Mouse (Mus musculus): ENCODE results near the gene Rpl3.

Rpl3 gene

DNA sequence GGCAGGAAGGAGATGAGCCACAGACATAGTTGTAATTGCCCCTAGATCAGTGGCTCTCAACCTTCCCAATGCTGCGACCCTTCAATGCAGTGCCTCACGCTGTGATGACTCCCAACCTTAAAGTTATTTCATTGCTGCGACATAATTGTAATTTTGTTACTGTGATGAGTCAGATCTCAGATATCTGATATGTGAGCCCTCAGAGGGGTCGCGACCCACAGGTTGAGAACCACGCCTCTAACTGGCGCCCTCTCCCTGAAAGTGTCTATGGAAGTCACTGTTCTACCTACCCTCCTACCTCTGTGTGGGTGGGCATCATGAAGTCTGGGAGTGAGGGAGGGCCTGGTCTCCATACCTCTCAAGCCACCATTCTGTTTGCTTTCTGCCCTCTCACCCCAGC lies 22.7 kb upstream of the Rpl3 start:
- no peak for DNase-seq (ENCODE audit: low spot score)

DNA sequence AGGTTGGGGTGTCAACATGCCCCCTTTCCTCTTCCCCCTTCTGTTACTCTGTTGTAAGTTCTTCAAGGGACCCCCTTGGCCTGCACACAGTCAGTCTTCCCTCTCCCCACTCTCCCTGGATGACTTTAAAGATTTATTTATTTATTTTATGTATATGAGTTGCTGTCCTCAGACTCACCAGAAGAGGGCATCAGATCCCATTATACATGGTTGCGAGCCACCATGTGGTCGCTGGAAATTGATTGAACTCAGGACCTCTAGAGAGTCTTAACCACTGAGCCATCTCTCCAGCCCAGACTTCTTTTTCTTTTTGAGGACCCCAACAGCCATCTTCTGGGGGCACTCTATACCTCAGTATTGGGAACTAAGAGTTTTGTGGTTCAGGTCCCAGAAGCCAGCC lies 20.8 kb upstream of the Rpl3 start:
- DNase-seq (ENCODE audit: low spot score): no peak

DNA sequence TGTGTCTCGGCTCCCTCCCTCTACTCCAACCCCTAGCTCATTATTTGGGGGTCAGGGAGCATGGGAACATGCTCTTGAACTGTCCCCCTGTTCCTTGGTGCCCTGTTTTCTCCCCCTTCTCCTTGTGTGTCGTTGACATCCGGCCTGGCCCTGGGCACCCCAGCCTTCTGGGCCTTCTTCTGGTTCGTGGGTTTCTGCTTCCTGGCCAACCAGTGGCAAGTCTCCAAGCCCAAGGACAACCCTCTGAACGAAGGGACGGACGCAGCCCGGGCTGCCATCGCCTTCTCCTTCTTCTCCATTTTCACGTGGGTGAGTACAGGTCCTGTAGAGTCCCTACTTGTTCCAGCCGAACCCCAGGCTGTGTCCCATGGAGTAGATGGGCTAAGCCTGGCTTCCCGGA lies 19.8 kb upstream of the Rpl3 start:
- DNase-seq (ENCODE audit: low spot score): no peak

DNA sequence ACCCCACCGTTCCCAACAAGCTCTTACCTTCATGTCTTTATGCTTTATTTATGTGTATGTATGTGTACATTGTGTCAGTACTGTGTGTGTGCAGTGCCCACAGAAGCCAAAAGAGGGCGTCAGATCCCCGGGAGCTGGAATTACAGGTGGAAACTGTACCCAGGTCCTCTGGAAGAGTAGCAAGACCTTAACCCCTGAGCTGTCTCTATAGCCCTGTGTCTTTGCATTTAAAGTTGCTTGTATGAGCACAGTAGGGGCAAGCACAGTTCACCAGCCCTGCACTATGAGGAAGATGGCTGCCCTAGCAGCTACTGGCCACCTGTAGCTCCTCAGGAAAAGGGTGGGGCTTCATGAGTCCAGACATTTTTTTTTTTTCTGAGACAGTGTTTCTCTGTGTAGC lies 15.9 kb upstream of the Rpl3 start:
- DNase-seq (ENCODE audit: low spot score): no peak

DNA sequence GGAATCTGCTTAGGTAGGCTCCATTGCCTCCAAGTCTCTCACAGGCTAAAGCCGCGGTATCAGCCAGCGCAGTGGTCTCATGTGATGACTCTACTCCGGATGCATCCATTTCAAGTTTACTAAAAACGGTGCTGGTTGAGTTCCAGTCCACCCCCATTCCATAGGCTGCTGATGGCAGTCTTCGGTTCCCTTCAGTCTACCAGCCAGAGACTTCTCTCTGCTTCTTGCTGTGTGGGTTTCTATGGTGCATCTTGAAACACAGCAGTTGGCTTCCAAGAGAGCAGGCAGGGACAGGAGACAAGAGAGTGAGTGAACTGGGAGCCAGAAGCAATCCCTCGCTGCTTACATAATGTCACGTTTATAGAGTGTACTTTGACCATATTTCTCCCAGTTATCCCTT lies 15.5 kb upstream of the Rpl3 start:
- DNase-seq (ENCODE audit: low spot score): no peak

DNA sequence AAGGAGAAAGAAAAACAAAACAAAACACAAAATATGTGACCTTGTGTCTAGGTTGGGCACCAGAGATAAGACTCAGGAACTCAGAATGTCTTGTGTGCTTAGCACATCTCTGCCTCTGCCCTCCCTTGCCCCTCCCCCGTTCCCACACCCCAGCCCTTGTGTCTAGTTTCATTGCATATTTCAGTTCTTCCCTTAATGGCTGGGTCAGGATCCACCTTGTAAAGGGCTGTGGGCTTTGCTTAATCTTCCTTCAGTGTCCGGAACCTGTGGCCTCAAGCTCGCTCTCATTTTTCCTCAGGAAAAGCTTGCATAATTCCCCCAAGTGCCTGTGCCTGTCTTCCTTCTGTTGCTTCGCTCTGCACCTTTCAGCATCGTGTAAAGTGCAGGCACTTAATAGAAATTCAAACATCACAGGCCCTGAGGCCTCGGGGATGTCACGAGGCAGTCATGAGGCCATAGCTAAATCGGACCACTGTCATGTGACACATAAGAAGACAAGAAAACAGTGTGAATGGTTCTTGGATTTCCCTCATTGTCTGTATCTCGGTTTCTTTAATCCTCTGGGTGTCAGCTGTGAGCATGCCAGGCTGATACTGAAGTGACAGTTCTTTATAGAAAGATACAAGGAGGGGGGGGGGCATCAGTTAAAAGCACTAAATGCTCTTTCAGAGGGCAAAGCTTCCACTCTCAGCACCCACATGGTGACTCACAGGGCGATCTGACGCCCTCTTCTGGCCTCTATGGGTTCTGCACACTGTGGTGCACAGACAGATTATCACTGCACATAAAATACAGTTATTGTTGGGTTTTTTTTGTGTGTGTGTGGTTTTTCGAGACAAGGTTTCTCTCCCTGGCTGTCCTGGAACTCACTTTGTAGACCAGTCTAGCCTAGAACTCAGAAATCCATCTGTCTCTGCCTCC lies 14.1 kb upstream of the Rpl3 start:
- no peak for DNase-seq (ENCODE audit: low spot score)

DNA sequence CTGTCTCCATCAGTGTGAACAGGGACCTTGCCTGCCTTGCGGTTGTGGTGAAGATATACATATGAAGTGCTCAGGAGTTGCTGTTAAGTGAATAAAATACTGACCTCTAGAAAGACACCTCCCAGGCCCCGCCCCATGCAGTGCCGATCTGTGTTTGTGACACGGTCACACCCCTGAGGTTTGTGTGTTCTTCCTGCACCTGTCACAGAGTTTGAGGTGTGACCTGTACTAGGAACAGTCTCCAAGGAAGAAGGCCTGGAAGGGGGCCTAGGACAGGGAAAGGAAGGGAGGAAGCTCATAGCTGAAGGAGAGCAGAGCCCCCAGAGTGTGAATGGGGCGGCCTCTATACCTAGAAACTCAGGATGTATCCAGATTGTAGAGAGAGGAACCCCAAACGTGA lies 10.8 kb upstream of the Rpl3 start:
- no peak for DNase-seq (ENCODE audit: low spot score)

DNA sequence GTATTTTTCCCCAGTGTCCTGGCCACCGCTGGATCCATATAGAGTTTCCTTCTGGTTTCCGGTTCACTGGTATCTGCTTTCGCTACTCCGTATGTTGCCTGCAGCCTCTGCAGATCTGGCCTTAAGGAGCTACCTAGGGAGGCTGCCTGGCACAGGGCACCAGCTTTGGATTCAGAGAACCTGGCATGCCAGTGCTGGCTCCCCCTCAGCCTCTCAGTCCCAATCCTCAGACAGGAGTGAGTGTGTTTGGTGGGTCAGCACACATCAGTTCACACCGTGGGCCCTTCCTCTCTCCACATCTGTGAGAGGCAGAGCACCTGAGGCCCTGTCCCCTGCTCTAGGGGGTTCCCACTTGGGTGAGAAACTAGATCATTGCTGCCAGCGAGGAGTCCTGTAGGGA lies 9.8 kb upstream of the Rpl3 start:
- DNase-seq (ENCODE audit: low spot score): no peak

DNA sequence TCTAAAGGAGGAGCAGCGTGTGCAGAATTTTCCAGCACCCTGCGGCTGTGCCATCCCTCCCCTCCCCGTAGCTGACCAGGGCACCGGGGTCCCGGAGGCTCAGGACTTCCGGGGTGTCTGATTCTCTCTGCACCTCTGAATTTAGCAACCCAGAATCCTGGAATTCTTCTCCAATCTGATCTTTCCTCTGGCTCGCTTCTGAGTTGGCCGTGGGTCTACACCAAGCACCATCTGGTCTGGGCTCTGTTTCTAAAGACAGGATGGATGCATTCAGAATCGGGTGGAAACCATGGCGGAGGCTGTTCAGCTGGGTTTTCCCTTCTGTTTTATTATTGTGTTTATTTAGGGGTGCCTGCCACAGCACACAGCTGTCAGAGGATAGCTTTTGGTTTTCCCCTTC lies 9.2 kb upstream of the Rpl3 start:
- no peak for DNase-seq (ENCODE audit: low spot score)

DNA sequence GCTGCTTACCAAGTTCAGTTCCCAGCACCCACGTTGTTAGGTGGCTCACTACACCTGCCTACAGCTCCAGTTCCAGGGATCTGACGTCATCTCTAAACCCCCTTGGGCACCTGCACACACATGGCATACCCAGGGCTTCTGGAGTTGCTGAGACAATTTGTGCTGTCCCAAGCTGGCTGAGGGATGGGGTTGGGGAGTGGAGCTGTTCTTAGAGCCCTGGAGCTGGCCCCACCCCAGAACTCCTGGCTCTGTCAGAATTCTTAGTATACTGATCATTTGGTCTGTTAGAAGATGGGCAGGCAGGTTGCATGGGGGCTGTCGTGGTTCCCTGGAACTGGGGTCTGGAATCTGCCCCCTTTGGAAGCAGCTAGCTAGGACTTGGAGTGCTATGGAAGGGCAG lies 8.5 kb upstream of the Rpl3 start:
- DNase-seq (ENCODE audit: low spot score): no peak

DNA sequence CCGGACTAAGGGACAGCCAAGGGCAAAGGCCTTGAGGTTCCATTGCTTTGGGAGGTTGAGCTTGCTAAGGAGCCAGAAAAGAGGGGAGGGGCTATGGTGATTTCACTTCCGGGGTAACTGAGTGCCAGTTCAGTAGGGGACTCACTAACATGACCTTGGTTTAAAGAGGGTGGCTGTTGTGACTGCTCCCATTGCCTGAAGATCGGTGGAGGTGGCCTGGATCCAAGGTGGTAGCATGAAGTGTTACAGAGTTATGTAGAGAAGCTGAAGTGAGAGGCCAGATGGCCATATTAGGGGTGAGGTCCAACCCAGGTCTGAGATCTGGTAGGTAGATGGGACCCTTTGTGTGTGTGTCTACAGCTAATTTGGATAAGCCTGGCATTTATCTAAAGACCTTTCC lies 7.8 kb upstream of the Rpl3 start:
- no peak for DNase-seq (ENCODE audit: low spot score)

DNA sequence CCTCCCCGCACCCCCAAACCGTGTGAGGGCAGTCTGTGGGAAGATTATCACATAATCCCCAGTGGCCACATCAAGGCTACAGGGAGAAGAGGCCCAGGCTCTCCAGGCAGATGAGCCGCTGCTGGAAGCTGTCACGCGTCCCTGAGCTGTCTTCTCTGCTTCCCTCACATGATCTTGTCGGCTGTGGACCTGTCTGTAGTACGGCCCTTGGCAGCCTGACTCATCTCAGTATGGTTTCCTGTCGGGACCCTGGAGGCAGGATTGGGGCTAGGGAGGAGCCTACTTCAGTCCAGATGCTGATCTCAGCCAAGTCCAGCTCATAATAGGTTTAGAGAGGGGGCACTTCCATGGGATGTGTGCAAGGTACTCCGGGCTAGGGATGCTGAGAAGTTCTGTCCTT lies 7.1 kb upstream of the Rpl3 start:
- DNase-seq (ENCODE audit: low spot score): no peak

DNA sequence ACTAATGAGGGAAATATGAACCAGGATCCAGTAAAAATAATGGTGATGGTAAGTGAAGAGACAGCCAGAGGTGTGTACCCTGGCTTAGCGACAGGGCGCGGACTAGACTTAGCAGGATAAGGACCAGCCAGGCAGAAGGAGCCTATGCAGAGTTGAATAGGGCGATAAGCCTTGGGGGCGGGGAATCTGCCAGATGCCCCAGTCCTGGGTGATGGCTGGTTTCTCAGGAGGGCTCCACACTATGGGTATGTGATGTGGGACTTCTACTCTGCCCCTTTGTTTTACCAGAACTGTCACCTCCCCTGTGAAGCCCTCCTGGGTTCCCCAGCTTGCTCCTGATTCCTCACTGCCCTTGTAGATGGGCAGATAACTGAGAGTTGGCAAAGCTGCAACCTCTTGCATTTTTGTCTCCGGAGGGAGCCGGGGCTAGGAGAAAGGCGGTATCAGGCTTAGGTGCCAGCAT lies 6.4 kb upstream of the Rpl3 start:
- no peak for DNase-seq (ENCODE audit: low spot score)

DNA sequence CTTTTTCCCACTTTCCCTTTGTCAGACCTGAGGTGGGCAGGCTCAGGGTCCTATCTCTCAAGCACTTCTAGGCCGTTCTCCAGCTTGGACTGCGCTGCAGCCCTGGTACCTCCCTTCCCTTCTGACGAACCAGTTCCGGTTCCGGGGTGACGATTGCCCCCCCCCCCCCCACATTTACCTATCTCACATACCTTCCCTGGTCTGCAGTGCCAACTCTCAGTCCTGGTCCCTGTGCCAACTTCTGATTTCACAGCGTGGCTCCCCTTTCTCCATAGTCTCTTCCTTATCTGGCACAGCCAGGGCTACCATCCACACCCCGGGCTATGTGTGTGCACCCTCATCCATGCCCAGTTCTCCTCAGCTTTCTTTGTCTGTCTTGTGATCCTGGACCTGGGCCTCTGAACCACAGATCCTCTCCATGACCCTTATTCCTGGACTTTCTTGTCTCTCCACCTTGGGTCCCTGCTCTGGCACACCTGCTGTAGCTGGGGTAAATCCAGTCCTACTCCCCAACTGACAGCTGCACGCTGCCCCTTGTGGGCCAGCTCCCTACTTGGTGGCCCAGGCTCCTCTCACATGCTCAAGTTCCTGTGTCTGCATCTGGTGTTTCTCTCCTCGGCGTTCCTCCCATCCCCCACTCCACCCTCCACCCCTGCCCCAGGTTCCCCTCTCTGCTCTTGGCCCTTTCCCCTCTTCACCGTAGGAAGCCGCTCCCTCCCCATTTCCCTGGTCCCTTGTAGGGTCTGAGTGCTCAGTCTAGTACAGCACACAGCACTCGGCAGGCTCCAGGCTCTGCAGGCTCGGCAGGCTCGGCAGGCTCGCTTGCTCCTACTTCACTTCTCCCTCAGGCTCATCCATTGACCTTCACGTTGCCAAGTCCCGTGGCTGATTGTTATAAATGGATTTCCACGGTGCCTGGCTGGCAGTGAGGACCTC lies 5.5 kb upstream of the Rpl3 start:
- DNase-seq (ENCODE audit: low spot score): no peak

DNA sequence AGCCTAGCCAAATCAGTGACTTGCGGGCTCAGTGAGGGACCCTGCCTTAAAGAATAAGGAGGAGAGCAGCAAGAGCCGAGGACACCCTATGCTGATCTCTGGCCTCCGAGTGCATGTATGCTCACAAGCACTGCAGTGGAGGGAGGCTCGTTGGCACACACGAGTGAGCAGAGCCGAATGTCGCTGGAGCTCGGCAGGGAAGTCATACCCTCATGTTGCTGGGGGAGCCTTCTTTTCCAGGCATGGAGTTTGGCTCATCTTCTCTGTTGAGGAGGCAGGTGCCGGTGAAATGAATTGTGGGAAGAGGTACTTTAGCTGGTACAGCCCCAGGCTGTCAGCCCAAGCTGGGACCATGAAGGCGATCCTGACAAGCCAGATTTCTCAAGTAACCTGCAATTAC lies 4.7 kb upstream of the Rpl3 start:
- no peak for DNase-seq (ENCODE audit: low spot score)

DNA sequence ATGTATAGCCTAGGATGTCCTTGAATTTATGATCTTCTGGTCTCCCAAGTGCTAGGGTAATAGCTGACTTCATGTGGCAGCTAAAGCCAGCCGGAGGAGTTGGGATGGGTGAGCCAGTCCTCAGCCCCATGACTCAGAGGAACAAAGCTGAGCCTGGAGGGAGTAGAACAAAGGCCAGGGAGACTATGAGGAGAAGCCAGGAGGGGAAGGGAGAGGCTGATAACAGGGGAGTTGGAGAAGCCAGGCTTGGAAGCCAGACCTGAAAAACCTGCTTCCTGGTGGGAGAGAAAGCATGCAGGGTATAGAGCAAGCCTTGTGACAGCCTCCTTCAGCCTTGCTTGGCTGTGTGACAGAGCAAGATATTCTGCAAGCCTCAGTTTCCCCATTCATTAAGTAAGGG lies 3.9 kb upstream of the Rpl3 start:
- DNase-seq (ENCODE audit: low spot score): no peak

DNA sequence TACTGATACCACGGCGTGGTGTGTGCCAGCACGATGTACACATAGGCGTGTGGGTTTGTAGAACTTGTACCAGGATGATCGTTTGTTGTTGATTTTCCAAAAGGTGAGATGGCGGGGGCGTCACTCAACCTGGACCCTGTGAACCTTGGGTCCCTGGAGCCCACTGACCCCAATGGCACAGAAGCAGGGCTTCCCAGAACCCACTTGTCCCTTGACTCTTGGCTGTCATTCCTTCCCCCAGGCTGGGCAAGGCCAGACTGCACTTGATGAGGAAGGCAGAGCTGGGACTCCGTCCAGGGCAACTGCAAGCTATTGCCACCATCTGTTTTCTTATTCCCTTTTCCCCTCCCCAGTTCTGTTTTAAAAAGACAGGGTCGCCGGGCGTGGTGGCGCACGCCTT lies 2.5 kb upstream of the Rpl3 start:
- no peak for DNase-seq (ENCODE audit: low spot score)

DNA sequence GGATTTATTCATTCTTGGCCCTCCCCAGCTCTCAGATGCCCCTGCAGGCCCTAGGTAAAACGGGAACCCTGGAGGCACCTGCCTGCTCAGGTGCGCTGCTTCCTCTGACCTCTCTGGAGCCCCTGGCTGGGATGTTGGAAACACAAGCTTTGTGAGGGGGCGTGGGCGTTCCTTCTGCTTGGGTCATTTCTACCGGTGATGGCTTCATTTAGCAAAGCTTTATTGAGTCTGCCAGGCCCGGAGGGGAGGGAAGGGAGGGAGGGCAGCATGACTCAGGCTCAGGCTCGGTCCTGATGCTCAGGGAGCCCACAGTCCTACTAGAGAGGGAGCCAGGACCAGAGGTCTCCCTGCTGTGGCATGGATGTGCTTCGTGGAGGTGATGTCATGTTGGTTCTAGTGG lies 931 bp upstream of the Rpl3 start:
- no peak for DNase-seq (ENCODE audit: low spot score)

DNA sequence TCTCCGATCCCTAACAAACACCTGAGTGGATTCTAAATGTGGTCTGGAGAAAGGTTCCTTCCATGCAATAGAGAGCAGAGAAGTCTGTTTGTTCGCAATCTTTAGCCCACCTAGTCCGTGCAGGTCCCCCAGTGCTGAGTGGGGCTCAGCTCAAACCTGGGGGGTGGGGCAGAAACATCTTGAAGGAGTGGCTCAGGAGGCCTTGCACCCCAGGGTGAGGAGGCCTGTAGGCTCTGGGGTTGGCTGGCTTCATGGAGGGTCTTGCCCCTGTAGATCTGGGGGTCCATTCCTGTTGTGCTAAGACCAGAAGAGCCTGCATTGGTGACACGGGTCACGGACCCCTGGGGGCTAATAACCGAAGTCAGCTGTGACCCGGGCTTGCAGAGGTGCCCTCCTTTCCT lies 373 bp upstream of the Rpl3 start:
- DNase-seq (ENCODE audit: low spot score): no peak

DNA sequence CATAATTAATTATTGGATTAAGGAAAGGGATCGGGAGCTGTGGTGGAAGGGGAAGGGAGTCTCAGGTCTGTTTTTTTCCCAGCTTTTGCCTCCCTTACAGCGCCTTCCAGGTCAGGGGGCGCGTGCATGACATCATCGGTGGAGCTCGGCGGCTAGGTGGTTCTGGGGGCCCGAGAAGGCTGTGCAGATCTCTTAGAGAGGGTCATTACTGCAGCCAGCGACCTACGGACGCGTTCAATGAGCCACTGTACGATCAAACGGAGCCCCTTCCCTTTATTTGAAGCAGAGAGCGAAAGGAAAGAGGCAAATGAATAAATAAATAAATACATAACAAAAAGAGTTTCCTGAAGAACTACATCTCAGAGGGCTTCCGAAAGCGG lies 937 bp downstream of the Rpl3 start:
- DNase-seq (ENCODE audit: low spot score): no peak

DNA sequence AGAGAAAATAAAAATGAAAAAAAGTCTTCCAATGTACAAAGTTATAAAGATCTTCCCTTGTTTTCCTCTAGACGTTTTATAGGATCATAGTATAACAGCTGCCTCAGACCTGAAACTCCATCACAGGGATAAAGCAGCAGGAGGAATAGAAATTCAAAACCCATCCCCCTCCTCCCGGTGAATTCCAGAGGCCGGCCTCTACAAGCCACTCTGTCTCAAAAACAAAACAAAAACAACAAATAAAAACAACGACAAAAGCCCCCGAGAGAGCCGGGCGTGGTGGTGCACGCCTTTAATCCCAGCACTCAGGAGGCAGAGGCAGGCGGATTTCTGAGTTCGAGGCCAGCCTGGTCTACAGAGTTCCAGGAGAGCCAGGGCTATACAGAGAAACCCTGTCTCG lies 1.5 kb downstream of the Rpl3 start:
- DNase-seq (ENCODE audit: low spot score): no peak

DNA sequence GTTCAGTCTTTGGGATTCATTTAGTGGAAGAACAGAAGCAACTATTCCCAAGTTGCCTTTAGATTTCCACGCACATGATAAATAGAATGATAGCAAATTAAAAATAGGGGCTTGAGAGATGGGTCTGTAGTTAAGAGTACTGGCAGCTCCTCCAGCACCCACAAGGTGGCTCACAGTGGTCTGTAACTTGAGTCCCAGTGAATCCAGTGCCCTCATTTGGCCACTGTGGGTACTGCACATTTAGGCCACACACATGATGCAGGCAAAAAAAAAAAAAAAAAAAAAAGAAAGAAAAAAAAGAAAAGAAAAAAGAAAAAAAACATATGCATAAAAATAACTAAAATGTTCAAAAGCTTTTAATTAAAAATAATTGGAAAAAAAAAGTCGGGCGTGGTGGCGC lies 3.0 kb downstream of the Rpl3 start:
- DNase-seq (ENCODE audit: low spot score): peak; percentile 98

DNA sequence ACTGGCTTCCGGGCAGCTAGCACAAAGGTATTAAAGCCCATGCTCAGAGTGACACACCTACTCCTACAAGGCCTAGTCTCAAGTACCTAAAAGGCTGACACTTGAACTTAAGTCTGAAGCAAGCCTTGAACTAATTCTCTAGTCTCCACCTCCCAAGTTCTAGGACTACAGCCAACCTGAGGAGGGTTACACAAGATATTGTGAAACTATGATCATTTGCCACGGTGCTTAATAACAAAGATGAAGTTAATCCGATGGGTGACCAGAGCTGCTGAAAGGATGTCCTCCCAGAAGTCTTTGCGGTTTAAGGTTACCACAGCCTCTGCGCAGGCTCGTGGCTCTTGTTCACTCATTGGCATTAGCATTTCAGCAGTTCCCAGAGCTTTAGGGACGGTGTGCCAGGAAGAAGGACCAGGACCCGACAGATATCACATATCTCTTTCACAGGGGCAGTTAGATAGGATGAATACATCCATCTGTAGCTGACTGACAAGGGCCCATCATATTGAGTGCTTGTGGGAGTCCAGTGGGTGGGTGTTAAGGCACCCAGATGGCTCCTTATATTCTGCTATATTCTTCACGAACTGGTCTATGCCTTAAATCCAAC lies 4.2 kb downstream of the Rpl3 start:
- no peak for DNase-seq (ENCODE audit: low spot score)

All from layer of hippocampus, adult 9-10 months (tissue).